Mouse (Mus musculus) cortical plate, adult 2 months (tissue): ENCODE results near the gene A530064D06Rik.

Experiments
- CTCF ChIP-seq: fragments of 200-500 bp; IDR thresholded peaks from 2 replicates; pipeline ENCODE4 v1.5.1; 2011; ENCODE audit warnings: mild to moderate bottlenecking, control low read depth, low read length; ENCODE audit not compliant: insufficient read depth; ENCODE audit errors: extremely low read depth
- POLR2A ChIP-seq: fragments of 200-500 bp; IDR thresholded peaks from 2 replicates; pipeline ENCODE4 v1.6.1; 2011; ENCODE audit warnings: mild to moderate bottlenecking, low read length, control low read depth; ENCODE audit not compliant: insufficient read depth; ENCODE audit errors: extremely low read depth

DNA sequence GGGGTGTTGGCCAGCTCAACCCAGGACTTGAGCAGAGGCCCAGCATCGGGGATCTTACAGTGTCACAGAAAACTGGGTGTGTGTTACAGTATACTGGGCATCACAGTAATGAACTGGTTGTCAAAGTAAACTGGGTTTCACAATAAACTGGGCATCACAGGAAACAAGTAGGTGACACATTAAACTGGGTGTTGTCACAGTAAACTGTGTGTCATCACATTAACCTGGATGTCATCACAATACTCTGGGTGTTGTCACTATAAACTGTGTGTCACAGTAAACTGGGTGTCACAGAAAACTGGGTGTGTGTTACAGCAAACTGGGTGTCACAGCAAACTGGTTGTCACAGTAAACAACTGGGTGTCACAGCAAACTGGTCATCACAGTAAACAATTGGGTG is 48.4 kb upstream of the A530064D06Rik start:
- TF ChIP-seq CTCF: no peak
- TF ChIP-seq POLR2A: no peak
